Mouse (Mus musculus): ENCODE measurements around the gene Cyp2ab1.

Cyp2ab1 gene

DNA sequence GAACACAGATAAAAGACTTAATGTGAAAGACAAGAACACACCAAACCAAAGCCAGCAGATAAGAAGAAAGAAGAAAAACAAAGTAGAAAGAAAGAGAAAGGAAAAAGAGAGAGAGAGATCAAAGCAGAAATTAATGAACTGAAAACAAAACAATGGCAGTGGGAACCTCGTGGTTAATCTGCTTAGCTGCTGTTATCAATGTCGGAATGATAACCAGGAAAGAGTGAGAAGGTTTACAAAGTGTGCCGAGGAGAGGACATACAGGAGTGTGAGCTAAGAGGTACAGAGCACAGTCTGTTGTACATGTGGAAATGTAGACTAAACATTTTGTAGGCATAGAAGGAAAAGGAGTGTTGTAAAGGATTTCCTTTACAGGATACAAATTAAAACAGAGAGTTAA, 52.2 kb downstream of the Cyp2ab1 start:
- no peak for DNase-seq (ENCODE audit: low read depth in 2 of 2, low spot score in 2 of 2)

DNA sequence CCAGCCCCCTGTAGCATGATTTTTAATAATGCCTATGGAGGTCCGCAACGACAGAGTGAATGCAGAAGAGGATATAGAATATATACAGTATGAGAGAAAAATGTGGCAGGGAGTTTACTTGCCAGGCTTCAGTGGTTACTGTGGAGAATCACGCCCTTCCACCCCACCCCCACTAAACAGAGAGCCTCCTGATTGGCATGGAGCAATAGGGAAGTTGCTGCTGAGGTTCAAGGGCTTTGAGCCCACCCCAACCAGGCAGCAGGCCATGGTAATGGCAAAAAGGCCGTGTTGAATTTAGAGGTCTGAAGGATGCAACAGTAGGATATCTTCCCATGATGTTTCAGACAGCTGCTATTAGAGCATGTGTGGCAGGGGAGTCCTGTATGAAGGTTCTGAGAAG, 53.9 kb downstream of the Cyp2ab1 start:
- DNase-seq (ENCODE audit: low read depth in 2 of 2, low spot score in 2 of 2), result no peak

DNA sequence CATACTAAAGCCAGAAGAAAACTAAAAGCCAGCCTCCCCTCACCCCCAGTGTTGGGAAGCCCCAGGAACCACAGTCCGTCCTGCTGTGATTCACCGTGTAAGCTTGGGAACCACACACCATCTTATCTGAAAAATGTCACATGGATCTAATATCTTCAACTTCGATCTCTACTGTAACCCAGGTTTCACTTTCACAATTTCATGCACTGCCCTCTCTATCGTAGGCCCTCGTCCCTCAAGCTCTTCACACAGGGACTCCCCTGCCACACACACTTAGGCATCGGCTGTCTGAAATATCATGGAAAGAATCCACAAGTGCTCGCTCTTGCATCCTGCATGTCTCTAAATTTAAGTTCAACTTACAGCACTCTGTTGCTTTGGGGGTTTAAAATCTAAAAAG, 60.1 kb downstream of the Cyp2ab1 start:
- DNase-seq (ENCODE audit: low read depth in 2 of 2, low spot score in 2 of 2), result no peak
